Mouse (Mus musculus) ES-E14 (cell line): ENCODE measurements at regions not wholly inside any gene's neighbourhood (a gene's known extent, or its start where the extent isn't known, plus 50 kb on each side); places are given as distances from the start of the nearest gene placed in this dataset.

Experiments
- DNase-seq: peaks from one replicate; pipeline ENCODE4 v3.0.0-alpha.2; 2013; ENCODE audit warnings: low read depth, low spot score
- H3K27ac ChIP-seq: 2 replicates; pipeline ENCODE4 v1.5.1; 2012; ENCODE audit warnings: low read depth, mild to moderate bottlenecking, low read length, moderate library complexity, mixed read lengths; ENCODE audit not compliant: poor library complexity, insufficient read depth, severe bottlenecking
- H3K36me3 ChIP-seq: 2 replicates; pipeline ENCODE4 v1.6.1; 2012; ENCODE audit warnings: mild to moderate bottlenecking, low read length, moderate library complexity, mixed read lengths; ENCODE audit not compliant: control insufficient read depth, poor library complexity, insufficient read depth, severe bottlenecking
- H3K4me1 ChIP-seq, 2 experiments: fragments of 150-350 bp in 1 of 2; sonication (generic) in 1 of 2; 2 replicates each; pipeline ENCODE4 v1.6.1; 2012; ENCODE audit warnings: low read length in 2 of 2, mild to moderate bottlenecking in 1 of 2, mixed read lengths in 1 of 2; ENCODE audit not compliant: control insufficient read depth in 2 of 2, insufficient read depth in 2 of 2, poor library complexity in 1 of 2
- H3K4me3 ChIP-seq, 2 experiments: fragments of 150-350 bp in 1 of 2; sonication (generic) in 1 of 2; 2 replicates each; pipeline ENCODE4 v1.5.1; 2012; ENCODE audit warnings: low read length in 2 of 2, low read depth in 1 of 2, mild to moderate bottlenecking in 1 of 2, mixed read lengths in 1 of 2; ENCODE audit not compliant: insufficient read depth in 1 of 2, poor library complexity in 1 of 2, severe bottlenecking in 1 of 2
- H3K9ac ChIP-seq: 2 replicates; pipeline ENCODE4 v1.6.1; 2012; ENCODE audit warnings: low read depth, mild to moderate bottlenecking, low read length, mixed read lengths; ENCODE audit not compliant: poor library complexity, insufficient read depth, severe bottlenecking
- H3K9me3 ChIP-seq: fragments of 150-350 bp; sonication (generic); 2 replicates; pipeline ENCODE4 v1.6.1; 2012; ENCODE audit warnings: low read depth, mild to moderate bottlenecking, low read length; ENCODE audit not compliant: control insufficient read depth, insufficient read depth
- CHD2 ChIP-seq: IDR thresholded peaks from 2 replicates; pipeline ENCODE4 v1.6.1; 2014; ENCODE audit warnings: mild to moderate bottlenecking, low read depth, low read length, inconsistent platforms
- HCFC1 ChIP-seq: IDR thresholded peaks from 2 replicates; pipeline ENCODE4 v1.6.1; 2012; ENCODE audit warnings: low read length, inconsistent platforms, borderline replicate concordance; ENCODE audit not compliant: insufficient read depth
- MAFK ChIP-seq: IDR thresholded peaks from 2 replicates; pipeline ENCODE4 v1.6.1; 2014; ENCODE audit warnings: mild to moderate bottlenecking, low read depth, low read length, inconsistent platforms; ENCODE audit not compliant: insufficient read depth
- ZC3H11A ChIP-seq: IDR thresholded peaks from 2 replicates; pipeline ENCODE4 v1.6.1; 2012; ENCODE audit warnings: low read depth, mild to moderate bottlenecking, inconsistent platforms, low read length, borderline replicate concordance
- ZNF384 ChIP-seq: IDR thresholded peaks from 2 replicates; pipeline ENCODE4 v1.6.1; 2012; ENCODE audit warnings: low read depth, low read length, inconsistent platforms
- in situ Hi-C, 2 experiments: fragments of 600-800 bp; cut with MboI; formaldehyde crosslinking; loops; one replicate each; pipeline ENCODE4 v1.15.1; 2025; ENCODE audit warnings: low sequenced_read_pairs in 2 of 2, inconsistent platforms in 1 of 2; ENCODE audit not compliant: unreplicated experiment in 2 of 2

- in situ Hi-C loops = no loop called here
Observed at GRCm38 (mm10) chr16:29993535-29993934, 70.6 kb upstream of the Hes1 start.

GRCm38 (mm10) chr16:29996139-29997069, 67.8 kb upstream of the Hes1 start:
- in situ Hi-C loops = no loop called here
- no peaks in the 10 kb centered on the region for H3K36me3 ChIP-seq
- no peak overlapping the region; the same call in 1 of the 2 replicates for H3K27ac ChIP-seq
- TF ChIP-seq CHD2 = no peak
- TF ChIP-seq HCFC1 = no peak
- TF ChIP-seq MAFK = no peak
- no peak for TF ChIP-seq ZC3H11A
- TF ChIP-seq ZNF384 = no peak
- DNase-seq = no peak
- H3K4me3 ChIP-seq = no peak overlapping the region
- no peaks in the 10 kb centered on the region for H3K9me3 ChIP-seq
- no peak overlapping the region for H3K9ac ChIP-seq
- H3K4me1 ChIP-seq = peaks cover 3 to 21% of the 10 kb centered on the region in 2 experiments; a peak in 1 of 4 replicates

More at GRCm38 (mm10) chr16:29993535-29993934, 70.6 kb upstream of the Hes1 start:
- H3K9me3 ChIP-seq = no peaks in the 10 kb centered on the region
- no peak for TF ChIP-seq ZNF384
- TF ChIP-seq CHD2 = no peak
- no peak for TF ChIP-seq HCFC1
- TF ChIP-seq ZC3H11A = no peak
- TF ChIP-seq MAFK = no peak
- H3K36me3 ChIP-seq = no peaks in the 10 kb centered on the region
- no peak overlapping the region for H3K27ac ChIP-seq
- no peak overlapping the region for H3K4me3 ChIP-seq
- H3K9ac ChIP-seq = no peak overlapping the region
- H3K4me1 ChIP-seq = peaks cover 3 to 26% of the 10 kb centered on the region in 2 experiments; a peak in 3 of 4 replicates
- DNase-seq = no peak

- no peak overlapping the region for H3K4me3 ChIP-seq
- no peaks in the 10 kb centered on the region for H3K9me3 ChIP-seq
- no peaks in the 10 kb centered on the region for H3K36me3 ChIP-seq
- peaks cover 0 to 9% of the 10 kb centered on the region in 2 experiments; a peak in 1 of 4 replicates for H3K4me1 ChIP-seq
- DNase-seq = no peak
- H3K9ac ChIP-seq = no peak overlapping the region
- TF ChIP-seq ZC3H11A = no peak
- TF ChIP-seq MAFK = no peak
- TF ChIP-seq CHD2 = no peak
- TF ChIP-seq HCFC1 = no peak
- no peak for TF ChIP-seq ZNF384
- in situ Hi-C loops = no loop called here
- H3K27ac ChIP-seq = no peak overlapping the region
Observed at GRCm38 (mm10) chr16:30000166-30000565, 64.0 kb upstream of the Hes1 start.

- Histone ChIP-seq H3K9ac (no peak overlapping the region), H3K4me3 (no peak overlapping the region), H3K9me3 (no peaks in the 10 kb centered on the region), H3K36me3 (no peaks in the 10 kb centered on the region), H3K4me1 (peaks cover 11 to 16% of the 10 kb centered on the region in 2 experiments), H3K27ac (no peak overlapping the region)
- no peak for DNase-seq
- in situ Hi-C loops = no loop called here
- TF ChIP-seq MAFK = no peak
- no peak for TF ChIP-seq HCFC1
- no peak for TF ChIP-seq ZC3H11A
- no peak for TF ChIP-seq ZNF384
- TF ChIP-seq CHD2 = no peak
Observed at GRCm38 (mm10) chr16:30005124-30005523, 59.1 kb upstream of the Hes1 start.
